Mouse (Mus musculus) thymus, adult 2 months (tissue): ENCODE measurements around the gene Rps29.

ENCODE experiments used
- CTCF ChIP-seq: fragments of 200-500 bp; IDR thresholded peaks from 2 replicates; pipeline ENCODE4 v1.5.1; 2012; ENCODE audit warnings: mild to moderate bottlenecking, control low read depth, low read length, moderate library complexity, borderline replicate concordance; ENCODE audit not compliant: control insufficient read depth, poor library complexity, insufficient read depth; ENCODE audit errors: extremely low read depth
- POLR2A ChIP-seq: fragments of 200-500 bp; IDR thresholded peaks from 2 replicates; pipeline ENCODE4 v1.6.1; 2012; ENCODE audit warnings: mild to moderate bottlenecking, low read length, control low read depth, moderate library complexity; ENCODE audit not compliant: control insufficient read depth, poor library complexity, insufficient read depth; ENCODE audit errors: extremely low read depth

- TF ChIP-seq POLR2A (no peak), CTCF (no peak)
These were observed 39.2 kb upstream of the Rps29 start, which contains the start of gene Dnaaf2 for GRCm38 (mm10) chr12:69198164-69198535.
